Mouse (Mus musculus) small intestine, adult 2 months (tissue): ENCODE measurements around the gene Cfap161.

Experiments
- CTCF ChIP-seq: fragments of 200-500 bp; IDR thresholded peaks from 2 replicates; pipeline ENCODE4 v1.5.1; 2012; ENCODE audit warnings: low read depth, mild to moderate bottlenecking, control low read depth, inconsistent platforms, low read length, moderate library complexity, mixed read lengths; ENCODE audit not compliant: insufficient replicate concordance, insufficient read length; ENCODE audit errors: extremely low read depth
- POLR2A ChIP-seq: fragments of 200-500 bp; IDR thresholded peaks from 2 replicates; pipeline ENCODE4 v1.6.1; 2012; ENCODE audit warnings: low read depth, mild to moderate bottlenecking, control low read depth, inconsistent platforms, low read length, moderate library complexity

- no peak for TF ChIP-seq POLR2A
- no peak for TF ChIP-seq CTCF
These were observed 17.2 kb upstream of the Cfap161 start for GRCm38 (mm10) chr7:83811916-83812315.
